Mouse (Mus musculus) forebrain, embryonic 13.5 days (tissue): ENCODE data around the gene Tex28. TPM values are rescaled to one million over a fixed set of nuclear protein-coding genes. Genes with fewer than 3 reads are reported as not detected.

Source experiments
- polyA plus RNA-seq: library from polyadenylated mRNA; unstranded; fragments of >200 nt; fragmentation: Nextera tagmentation; extraction: Ambion mirVana; gene quantifications from 2 replicates; pipeline ENCODE4 v1.2.1, GENCODE M21; 2015

The Tex28 gene
- polyA plus RNA-seq, 1 experiment from 2014 or later: not detected

Other genes with a start within 250 kb of the Tex28 start
- 1.7 and 2.0 TPM in 2 replicates for gene Arhgap4, start 246.0 kb downstream of the Tex28 start, polyA plus RNA-seq
- gene Naa10, start 245.9 kb downstream of the Tex28 start, polyA plus RNA-seq: 127 and 132 TPM in 2 replicates
- 7.2 and 8.9 TPM in 2 replicates for gene Renbp, start 237.0 kb downstream of the Tex28 start, polyA plus RNA-seq
- 59.4 and 68.9 TPM in 2 replicates for gene Hcfc1, start 201.5 kb downstream of the Tex28 start, polyA plus RNA-seq
- 38.9 and 39.4 TPM in 2 replicates for gene Irak1, start 143.9 kb downstream of the Tex28 start, polyA plus RNA-seq
- gene Opn1mw, start 40.4 kb downstream of the Tex28 start, polyA plus RNA-seq: not detected in 2 replicates
- 17.7 and 18.3 TPM in 2 replicates for gene Mecp2, start 32.5 kb downstream of the Tex28 start, polyA plus RNA-seq
- gene Tktl1, start 9.4 kb upstream of the Tex28 start, polyA plus RNA-seq: 0.14 TPM in 1 of 2 replicates, not detected in the other
- gene Flna, start 82.0 kb upstream of the Tex28 start, polyA plus RNA-seq: 102 and 128 TPM in 2 replicates
- gene Emd, start 86.8 kb upstream of the Tex28 start, polyA plus RNA-seq: 22.5 and 23.1 TPM in 2 replicates
- 601 and 642 TPM in 2 replicates for gene Rpl10, start 103.0 kb upstream of the Tex28 start, polyA plus RNA-seq
- gene Taz, start 114.1 kb upstream of the Tex28 start, polyA plus RNA-seq: 80.6 and 88.4 TPM in 2 replicates
- gene Dnase1l1, start 114.5 kb upstream of the Tex28 start, polyA plus RNA-seq: 1.5 and 2.7 TPM in 2 replicates
- gene Atp6ap1, start 129.3 kb upstream of the Tex28 start, polyA plus RNA-seq: 125 and 138 TPM in 2 replicates
- 731 and 768 TPM in 2 replicates for gene Gdi1, start 137.2 kb upstream of the Tex28 start, polyA plus RNA-seq
- gene Fam50a, start 145.2 kb upstream of the Tex28 start, polyA plus RNA-seq: 66.2 and 70.3 TPM in 2 replicates
- 42.9 and 46.5 TPM in 2 replicates for gene Plxna3, start 161.2 kb upstream of the Tex28 start, polyA plus RNA-seq
- 101 and 116 TPM in 2 replicates for gene Lage3, start 185.8 kb upstream of the Tex28 start, polyA plus RNA-seq
- 67.8 and 79.5 TPM in 2 replicates for gene Ubl4a, start 205.4 kb upstream of the Tex28 start, polyA plus RNA-seq
- gene Slc10a3, start 205.5 kb upstream of the Tex28 start, polyA plus RNA-seq: 6.6 and 7.8 TPM in 2 replicates
- gene Fam3a, start 225.4 kb upstream of the Tex28 start, polyA plus RNA-seq: 31.6 and 34.5 TPM in 2 replicates
- gene Ikbkg, start 225.5 kb upstream of the Tex28 start, polyA plus RNA-seq: 18.3 and 20.6 TPM in 2 replicates